Mouse (Mus musculus) neural tube, embryonic 11.5 days (tissue): ENCODE results near the gene Olfr195. TPM values are rescaled to one million over a fixed set of nuclear protein-coding genes. Genes with fewer than 3 reads are reported as not detected.

Experiments
- polyA plus RNA-seq: library from polyadenylated mRNA; unstranded; fragments of >200 nt; fragmentation: Nextera tagmentation; extraction: Ambion mirVana; gene quantifications from 2 replicates; pipeline ENCODE4 v1.2.1, GENCODE M21; 2014

The Olfr195 gene
- polyA plus RNA-seq, 1 experiment from 2014 or later, result not detected

Other genes starting within 250 kb of the Olfr195 start
- not detected in 2 replicates for gene Olfr181, start 218.3 kb upstream of the Olfr195 start, polyA plus RNA-seq
- gene Olfr180, start 217.7 kb upstream of the Olfr195 start, polyA plus RNA-seq, result not detected in 2 replicates
- gene Olfr183, start 151.7 kb upstream of the Olfr195 start, polyA plus RNA-seq, result not detected in 2 replicates
- gene Olfr186, start 116.8 kb upstream of the Olfr195 start, polyA plus RNA-seq, result not detected in 2 replicates
- gene Olfr187, start 107.3 kb upstream of the Olfr195 start, polyA plus RNA-seq, result not detected in 2 replicates
- not detected in 2 replicates for gene Olfr190, start 69.0 kb upstream of the Olfr195 start, polyA plus RNA-seq
- not detected in 2 replicates for gene Olfr191, start 57.2 kb upstream of the Olfr195 start, polyA plus RNA-seq
- gene Olfr193, start 35.2 kb upstream of the Olfr195 start, polyA plus RNA-seq, result not detected in 2 replicates
- not detected in 2 replicates for gene Olfr194, start 26.0 kb upstream of the Olfr195 start, polyA plus RNA-seq
- not detected in 2 replicates for gene Olfr196, start 23.4 kb downstream of the Olfr195 start, polyA plus RNA-seq
- not detected in 2 replicates for gene Olfr198, start 56.5 kb downstream of the Olfr195 start, polyA plus RNA-seq
- gene Olfr199, start 72.7 kb downstream of the Olfr195 start, polyA plus RNA-seq, result not detected in 2 replicates
- gene Olfr201, start 125.6 kb downstream of the Olfr195 start, polyA plus RNA-seq, result not detected in 2 replicates
- gene Olfr202, start 139.7 kb downstream of the Olfr195 start, polyA plus RNA-seq, result not detected in 2 replicates
- gene Olfr203, start 151.8 kb downstream of the Olfr195 start, polyA plus RNA-seq, result not detected in 2 replicates
- gene Olfr204, start 171.2 kb downstream of the Olfr195 start, polyA plus RNA-seq, result not detected in 2 replicates
- gene Olfr205, start 184.1 kb downstream of the Olfr195 start, polyA plus RNA-seq, result not detected in 2 replicates
- gene Olfr206, start 202.2 kb downstream of the Olfr195 start, polyA plus RNA-seq, result not detected in 2 replicates
- gene Olfr209, start 216.9 kb downstream of the Olfr195 start, polyA plus RNA-seq, result not detected in 2 replicates